Mouse (Mus musculus) limb, embryonic 15.5 days (tissue): ENCODE measurements around the gene Kcna6. TPM values are rescaled to one million over a fixed set of nuclear protein-coding genes. Genes with fewer than 3 reads are reported as not detected.

Experiments used
- ATAC-seq: fragments of 200-750 bp; cut with Nextera tagmentation; 2 replicates; pipeline ENCODE4 v1.8.0; 2017; ENCODE audit warnings: low read depth, moderate TSS enrichment; ENCODE audit not compliant: insufficient number of reproducible peaks, low FRiP score, low TSS enrichment
- H3K27ac ChIP-seq: fragments of 300-500 bp; sonication (generic); 2 replicates; pipeline ENCODE4 v1.5.1; 2015; ENCODE audit warnings: moderate library complexity, mild to moderate bottlenecking, inconsistent platforms
- H3K27me3 ChIP-seq: fragments of 300-500 bp; sonication (generic); 2 replicates; pipeline ENCODE4 v1.6.1; 2015; ENCODE audit warnings: inconsistent platforms
- H3K36me3 ChIP-seq: fragments of 300-500 bp; sonication (generic); 2 replicates; pipeline ENCODE4 v1.6.1; 2015; ENCODE audit warnings: inconsistent platforms
- H3K4me1 ChIP-seq: fragments of 300-500 bp; sonication (generic); 2 replicates; pipeline ENCODE4 v1.6.1; 2015; ENCODE audit warnings: inconsistent platforms
- H3K4me2 ChIP-seq: fragments of 300-500 bp; sonication (generic); 2 replicates; pipeline ENCODE4 v1.6.1; 2015; ENCODE audit warnings: mild to moderate bottlenecking, inconsistent platforms
- H3K4me3 ChIP-seq: fragments of 300-500 bp; sonication (generic); 2 replicates; pipeline ENCODE4 v1.5.1; 2015; ENCODE audit warnings: mild to moderate bottlenecking, inconsistent platforms
- H3K9ac ChIP-seq: fragments of 300-500 bp; sonication (generic); 2 replicates; pipeline ENCODE4 v1.6.1; 2015; ENCODE audit warnings: inconsistent platforms
- H3K9me3 ChIP-seq: fragments of 300-500 bp; sonication (generic); 2 replicates; pipeline ENCODE4 v1.6.1; 2016; ENCODE audit warnings: inconsistent platforms
- WGBS: fragments of 180-500 bp; shearing (Covaris S2); methylation state at CpG from one replicate; pipeline ENCODE4 v1.1.7; 2015; 5-methylcytosine and 5-hydroxymethylcytosine counted together
- polyA plus RNA-seq: library from polyadenylated mRNA; unstranded; fragments of >200 nt; fragmentation: Nextera tagmentation; extraction: Ambion mirVana; gene quantifications from 2 replicates; pipeline ENCODE4 v1.2.1, GENCODE M21; 2015

Kcna6 gene
- polyA plus RNA-seq, 1 experiment from 2014 or later = 8.5 TPM

- no peaks in the 10 kb centered on the region for H3K36me3 ChIP-seq
- WGBS = 61% methylated on average over 12 of the region's 12 CpGs
- H3K27me3 ChIP-seq = no peaks in the 10 kb centered on the region
- no peak overlapping the region for H3K4me3 ChIP-seq
- H3K4me1 ChIP-seq = no peaks in the 10 kb centered on the region
- 0 out of 2 replicates have a peak, but pooled peaks have one; percentile 48 for ATAC-seq
- H3K9me3 ChIP-seq = no peaks in the 10 kb centered on the region
- no peak overlapping the region for H3K27ac ChIP-seq
- H3K4me2 ChIP-seq = no peak overlapping the region
- no peak overlapping the region for H3K9ac ChIP-seq
Observed at GRCm38 (mm10) chr6:126718423-126719087, 21.9 kb downstream of the Kcna6 start.

GRCm38 (mm10) chr6:126712531-126712930, 27.9 kb downstream of the Kcna6 start:
- no peak overlapping the region for H3K4me2 ChIP-seq
- no peaks in the 10 kb centered on the region; the same call in 1 of the 2 replicates for H3K36me3 ChIP-seq
- H3K9ac ChIP-seq = no peak overlapping the region
- no peak for ATAC-seq
- no peaks in the 10 kb centered on the region for H3K27me3 ChIP-seq
- H3K4me1 ChIP-seq = no peaks in the 10 kb centered on the region
- no peak overlapping the region for H3K4me3 ChIP-seq
- H3K9me3 ChIP-seq = no peaks in the 10 kb centered on the region
- no peak overlapping the region for H3K27ac ChIP-seq
- WGBS = 80% methylated on average over 6 of the region's 6 CpGs

- Histone ChIP-seq H3K4me2 (no peak overlapping the region), H3K27ac (no peak overlapping the region), H3K9me3 (no peaks in the 10 kb centered on the region), H3K36me3 (no peaks in the 10 kb centered on the region; the same call in 1 of the 2 replicates), H3K4me3 (no peak overlapping the region), H3K27me3 (peaks cover 15% of the 10 kb centered on the region), H3K9ac (no peak overlapping the region), H3K4me1 (no peaks in the 10 kb centered on the region)
- WGBS = 65% methylated on average over 6 of the region's 6 CpGs
- ATAC-seq = no peak
Observed at GRCm38 (mm10) chr6:126705936-126706335, 34.5 kb downstream of the Kcna6 start.

- H3K36me3 ChIP-seq = no peaks in the 10 kb centered on the region; the same call in 1 of the 2 replicates
- no peak overlapping the region for H3K4me3 ChIP-seq
- no peak overlapping the region for H3K4me2 ChIP-seq
- H3K4me1 ChIP-seq = no peaks in the 10 kb centered on the region
- 19% methylated on average over 4 of the region's 4 CpGs for WGBS
- H3K9me3 ChIP-seq = no peaks in the 10 kb centered on the region
- H3K27ac ChIP-seq = no peak overlapping the region
- H3K27me3 ChIP-seq = peaks cover 22% of the 10 kb centered on the region
- H3K9ac ChIP-seq = no peak overlapping the region
- ATAC-seq = no peak
Observed at GRCm38 (mm10) chr6:126704430-126704829, 36.0 kb downstream of the Kcna6 start.

- H3K27me3 ChIP-seq = peaks cover 22% of the 10 kb centered on the region
- no peaks in the 10 kb centered on the region for H3K4me1 ChIP-seq
- H3K9me3 ChIP-seq = no peaks in the 10 kb centered on the region
- no peak overlapping the region for H3K4me3 ChIP-seq
- no peak overlapping the region for H3K27ac ChIP-seq
- H3K4me2 ChIP-seq = peak overlapping the region; percentile 46
- ATAC-seq = no peak
- H3K9ac ChIP-seq = 0 out of 2 replicates have a peak overlapping the region, but pooled peaks have one; percentile 31
- 2% methylated on average over 12 of the region's 12 CpGs for WGBS
- H3K36me3 ChIP-seq = no peaks in the 10 kb centered on the region
Observed at GRCm38 (mm10) chr6:126702116-126702515, 38.4 kb downstream of the Kcna6 start.

GRCm38 (mm10) chr6:126701196-126701595, 39.3 kb downstream of the Kcna6 start:
- no peaks in the 10 kb centered on the region for H3K36me3 ChIP-seq
- no peak for ATAC-seq
- no peak overlapping the region for H3K9ac ChIP-seq
- no peak overlapping the region for H3K4me2 ChIP-seq
- H3K9me3 ChIP-seq = no peaks in the 10 kb centered on the region
- H3K27ac ChIP-seq = no peak overlapping the region
- no peak overlapping the region for H3K4me3 ChIP-seq
- peaks cover 22% of the 10 kb centered on the region for H3K27me3 ChIP-seq
- WGBS = 55% methylated on average over 23 of the region's 23 CpGs
- no peaks in the 10 kb centered on the region for H3K4me1 ChIP-seq

GRCm38 (mm10) chr6:126699995-126700394, 40.5 kb downstream of the Kcna6 start:
- no peak for ATAC-seq
- H3K9ac ChIP-seq = no peak overlapping the region
- H3K4me1 ChIP-seq = no peaks in the 10 kb centered on the region
- 72% methylated on average over 5 of the region's 5 CpGs for WGBS
- no peaks in the 10 kb centered on the region for H3K9me3 ChIP-seq
- no peak overlapping the region for H3K4me2 ChIP-seq
- no peak overlapping the region for H3K27ac ChIP-seq
- H3K27me3 ChIP-seq = peaks cover 22% of the 10 kb centered on the region
- H3K36me3 ChIP-seq = no peaks in the 10 kb centered on the region
- no peak overlapping the region for H3K4me3 ChIP-seq

- Histone ChIP-seq H3K4me1 (no peaks in the 10 kb centered on the region), H3K36me3 (no peaks in the 10 kb centered on the region), H3K4me2 (no peak overlapping the region), H3K27me3 (no peaks in the 10 kb centered on the region), H3K4me3 (no peak overlapping the region), H3K9ac (no peak overlapping the region), H3K9me3 (no peaks in the 10 kb centered on the region), H3K27ac (no peak overlapping the region)
- ATAC-seq = no peak
- WGBS = 46% methylated on average over 4 of the region's 4 CpGs
Observed at GRCm38 (mm10) chr6:126687120-126687519, 53.4 kb downstream of the Kcna6 start.

GRCm38 (mm10) chr6:126685135-126685534, 55.3 kb downstream of the Kcna6 start:
- Histone ChIP-seq H3K4me2 (no peak overlapping the region), H3K9ac (no peak overlapping the region), H3K4me3 (no peak overlapping the region), H3K27ac (no peak overlapping the region), H3K36me3 (no peaks in the 10 kb centered on the region), H3K9me3 (no peaks in the 10 kb centered on the region), H3K4me1 (no peaks in the 10 kb centered on the region), H3K27me3 (no peaks in the 10 kb centered on the region)
- no peak for ATAC-seq
- WGBS = 59% methylated on average over 3 of the region's 3 CpGs

- no peaks in the 10 kb centered on the region for H3K36me3 ChIP-seq
- H3K9me3 ChIP-seq = no peaks in the 10 kb centered on the region
- no peak for ATAC-seq
- H3K4me1 ChIP-seq = no peaks in the 10 kb centered on the region
- no peaks in the 10 kb centered on the region for H3K27me3 ChIP-seq
- no peak overlapping the region for H3K4me2 ChIP-seq
- 71% methylated on average over 7 of the region's 7 CpGs for WGBS
- no peak overlapping the region for H3K9ac ChIP-seq
- no peak overlapping the region for H3K27ac ChIP-seq
- H3K4me3 ChIP-seq = no peak overlapping the region
Observed at GRCm38 (mm10) chr6:126678961-126679360, 61.5 kb downstream of the Kcna6 start.

GRCm38 (mm10) chr6:126667001-126667400, 73.5 kb downstream of the Kcna6 start:
- no peak for ATAC-seq
- Histone ChIP-seq H3K27ac (no peak overlapping the region), H3K9me3 (no peaks in the 10 kb centered on the region), H3K36me3 (no peaks in the 10 kb centered on the region), H3K9ac (no peak overlapping the region), H3K4me2 (no peak overlapping the region), H3K4me3 (no peak overlapping the region), H3K27me3 (no peaks in the 10 kb centered on the region), H3K4me1 (no peaks in the 10 kb centered on the region)
- WGBS = 90% methylated on average over 5 of the region's 5 CpGs

GRCm38 (mm10) chr6:126666091-126666490, 74.4 kb downstream of the Kcna6 start:
- Histone ChIP-seq H3K9ac (no peak overlapping the region), H3K9me3 (no peaks in the 10 kb centered on the region), H3K27ac (no peak overlapping the region), H3K4me3 (no peak overlapping the region), H3K36me3 (no peaks in the 10 kb centered on the region), H3K27me3 (no peaks in the 10 kb centered on the region), H3K4me1 (no peaks in the 10 kb centered on the region), H3K4me2 (no peak overlapping the region)
- ATAC-seq = no peak
- WGBS = 61% methylated on average over 6 of the region's 6 CpGs

GRCm38 (mm10) chr6:126664569-126664968, 75.9 kb downstream of the Kcna6 start:
- no peak overlapping the region for H3K4me3 ChIP-seq
- WGBS = 63% methylated on average over 3 of the region's 3 CpGs
- no peak overlapping the region for H3K27ac ChIP-seq

More at GRCm38 (mm10) chr6:126664569-126664968, 75.9 kb downstream of the Kcna6 start:
- no peak overlapping the region for H3K9ac ChIP-seq
- no peaks in the 10 kb centered on the region for H3K36me3 ChIP-seq
- H3K4me1 ChIP-seq = no peaks in the 10 kb centered on the region
- no peak overlapping the region for H3K4me2 ChIP-seq
- no peaks in the 10 kb centered on the region for H3K9me3 ChIP-seq
- ATAC-seq = no peak
- H3K27me3 ChIP-seq = no peaks in the 10 kb centered on the region
